8 mouse cellular contexts compared by ENCODE assay signal in the genomic region with DNA sequence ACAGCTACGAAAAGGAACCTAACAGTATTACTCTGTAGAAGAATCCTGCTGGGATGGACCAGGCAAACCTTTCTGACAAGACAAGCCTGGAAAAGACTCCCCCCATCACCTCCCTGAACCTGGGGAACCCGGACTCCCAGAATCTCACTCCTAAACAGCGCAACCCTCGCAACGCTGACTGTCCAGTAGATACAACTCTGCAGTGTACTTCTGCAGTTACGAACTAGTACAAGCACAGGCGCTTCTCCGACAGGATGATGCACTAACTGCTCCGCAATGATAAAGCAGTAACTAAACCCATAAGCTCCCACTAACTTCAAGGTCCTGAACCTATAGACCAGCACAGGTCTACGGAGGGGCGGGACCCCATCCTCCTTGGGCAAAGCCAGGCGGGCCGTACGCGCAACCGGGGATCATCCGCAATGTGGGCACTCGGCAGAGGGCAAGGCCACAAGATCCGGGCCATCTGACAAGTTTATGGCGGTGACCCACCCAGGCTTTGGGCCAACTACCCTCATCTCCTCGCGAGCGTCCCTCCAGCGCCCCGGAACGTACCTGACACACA.
DNase-seq lines count a peak whose midpoint lies in the region; ATAC-seq and TF ChIP-seq lines count a peak whose summit lies in the region.

No protein-coding gene starts in this region.

- H3K9ac ChIP-seq in lung, postnatal 0 days (replicated peaks; ENCODE audit: low read depth): no peak overlapping the region
- peak overlapping the region; percentile 63 for H3K9ac ChIP-seq in limb, embryonic 12.5 days (replicated peaks)
- H3K9ac ChIP-seq in stomach, embryonic 16.5 days (ENCODE audit: low read length): peak overlapping the region; percentile 57; the same call in 1 of the 2 replicates

- H3K27ac ChIP-seq in lung, postnatal 0 days (ENCODE audit: low read length): no peak overlapping the region
- no peak overlapping the region for H3K27ac ChIP-seq in limb, embryonic 12.5 days
- H3K27ac ChIP-seq in stomach, embryonic 16.5 days (ENCODE audit: low read length): no peak overlapping the region

- H3K4me3 ChIP-seq in lung, postnatal 0 days (ENCODE audit: low read depth, low read length): peak overlapping the region; percentile 28; the same call in 1 of the 2 replicates
- H3K4me3 ChIP-seq in limb, embryonic 12.5 days (replicated peaks): peak overlapping the region; percentile 61
- H3K4me3 ChIP-seq in stomach, embryonic 16.5 days (replicated peaks; ENCODE audit: low read length): peak overlapping the region; percentile 60

- H3K27me3 ChIP-seq in lung, postnatal 0 days (replicated peaks; ENCODE audit: insufficient read depth, low read length): peaks cover 14% of the 10 kb centered on the region; the same call in 1 of the 2 replicates
- peaks cover 43% of the 10 kb centered on the region for H3K27me3 ChIP-seq in limb, embryonic 12.5 days
- peaks cover 25% of the 10 kb centered on the region for H3K27me3 ChIP-seq in stomach, embryonic 16.5 days (ENCODE audit: control insufficient read depth, insufficient read depth, low read length)

- H3K9me3 ChIP-seq in lung, postnatal 0 days (ENCODE audit: low read length): no peaks in the 10 kb centered on the region
- no peaks in the 10 kb centered on the region for H3K9me3 ChIP-seq in limb, embryonic 12.5 days
- no peaks in the 10 kb centered on the region for H3K9me3 ChIP-seq in stomach, embryonic 16.5 days (replicated peaks; ENCODE audit: control insufficient read depth, low read length)

- no peak for ATAC-seq in lung, postnatal 0 days
- ATAC-seq in limb, embryonic 12.5 days (ENCODE audit: insufficient number of reproducible peaks, insufficient read depth, low FRiP score, low TSS enrichment, low read depth): peak; percentile 60
- no peak; the same call in 1 of the 2 replicates for ATAC-seq in stomach, embryonic 16.5 days (ENCODE audit: insufficient read depth, low FRiP score)

- TF ChIP-seq CTCF in lung, postnatal 0 days (IDR thresholded peaks at IDR 0.05): no peak

- TF ChIP-seq EP300 in lung, postnatal 0 days (IDR thresholded peaks at IDR 0.05): no peak

- H3K36me3 ChIP-seq in lung, postnatal 0 days (ENCODE audit: insufficient read depth, low read length): no peaks in the 10 kb centered on the region
- no peaks in the 10 kb centered on the region for H3K36me3 ChIP-seq in limb, embryonic 12.5 days
- H3K36me3 ChIP-seq in stomach, embryonic 16.5 days (ENCODE audit: control insufficient read depth, insufficient read depth, low read length): no peaks in the 10 kb centered on the region

- no peaks in the 10 kb centered on the region for H3K4me1 ChIP-seq in lung, postnatal 0 days (ENCODE audit: insufficient read depth, low read depth, low read length)
- peaks cover 10% of the 10 kb centered on the region; the same call in 1 of the 2 replicates for H3K4me1 ChIP-seq in limb, embryonic 12.5 days (replicated peaks)
- H3K4me1 ChIP-seq in stomach, embryonic 16.5 days (ENCODE audit: control insufficient read depth, insufficient read depth, low read length): 0 out of 2 replicates have a peak, but pooled peaks cover 3% of the 10 kb centered on the region

- WGBS in lung, postnatal 0 days: under 1% methylated on average over 26 of the region's 26 CpGs
- 2% methylated on average over 26 of the region's 26 CpGs for WGBS in limb, embryonic 12.5 days
- 2% methylated on average over 26 of the region's 26 CpGs for WGBS in stomach, embryonic 16.5 days

- peak overlapping the region; percentile 50 for H3K4me2 ChIP-seq in lung, postnatal 0 days (replicated peaks; ENCODE audit: low read depth, low read length)
- peak overlapping the region; percentile 97 for H3K4me2 ChIP-seq in limb, embryonic 12.5 days
- peak overlapping the region; percentile 94 for H3K4me2 ChIP-seq in stomach, embryonic 16.5 days (ENCODE audit: low read depth, low read length)

- DNase-seq in cerebellum, postnatal 10 days: peak; percentile 58 to 61
- no peak for DNase-seq in cerebellum, postnatal 36 days
- DNase-seq in lung, postnatal 0 days (ENCODE audit: low spot score): no peak
- no peak for DNase-seq in lung, adult 18-20 months
- no peak for DNase-seq in thymus, postnatal 36 days
- DNase-seq in adrenal gland, adult (ENCODE audit: inconsistent age in 2 of 2, low spot score in 1 of 2): no peak

Comparison
In these comparisons a context has a peak if more than half of its experiments do, and no peak if none do; other contexts are left out.
1. DNase-seq: peak in cerebellum, postnatal 10 days (2 of 2); none in cerebellum, postnatal 36 days (0 of 2), lung, postnatal 0 days (single experiment), lung, adult 18-20 months (0 of 2), thymus, postnatal 36 days (0 of 2) and adrenal gland, adult (0 of 2).
2. Peak in every context shown above with its lines, with median percentiles within 50 percentile points of each other: H3K4me2 ChIP-seq and H3K4me3 ChIP-seq.